Mouse (Mus musculus) MEL (cell line): Measurements from ENCODE around the gene Gm9833.

ENCODE experiments used
- CTCF ChIP-seq, 3 experiments: IDR thresholded peaks in 2 of 3; conservative IDR thresholded peaks in 1 of 3; 2 replicates each; pipeline ENCODE4 v1.5.1; 2011 to 2012; ENCODE audit warnings: low read length in 3 of 3, low read depth in 2 of 3, mild to moderate bottlenecking in 2 of 3, improper control_type of control experiment in 1 of 3, inconsistent platforms in 1 of 3, mixed read lengths in 1 of 3, moderate library complexity in 1 of 3; ENCODE audit not compliant: control insufficient read depth in 1 of 3, insufficient read depth in 1 of 3, poor library complexity in 1 of 3, severe bottlenecking in 1 of 3
- ELF1 ChIP-seq: IDR thresholded peaks from 2 replicates; pipeline ENCODE4 v1.6.1; 2014; ENCODE audit warnings: low read depth, mild to moderate bottlenecking, inconsistent platforms, low read length, improper control_type of control experiment, moderate library complexity
- EP300 ChIP-seq, 2 experiments: IDR thresholded peaks; 2 replicates each; pipeline ENCODE4 v1.6.1; 2011; ENCODE audit warnings: improper control_type of control experiment in 2 of 2, low read length in 2 of 2, low read depth in 1 of 2, mild to moderate bottlenecking in 1 of 2
- HCFC1 ChIP-seq: IDR thresholded peaks from 2 replicates; pipeline ENCODE4 v1.6.1; 2012; ENCODE audit warnings: low read depth, mild to moderate bottlenecking, inconsistent platforms, low read length, improper control_type of control experiment, moderate library complexity
- NELFE ChIP-seq: IDR thresholded peaks from 2 replicates; pipeline ENCODE4 v1.6.1; 2011; ENCODE audit warnings: low read depth, low read length, improper control_type of control experiment
- NRF1 ChIP-seq: IDR thresholded peaks from 2 replicates; pipeline ENCODE4 v1.6.1; 2014; ENCODE audit warnings: low read depth, mild to moderate bottlenecking, inconsistent platforms, low read length, improper control_type of control experiment, moderate library complexity; ENCODE audit not compliant: poor library complexity, insufficient read depth, severe bottlenecking
- POLR2A ChIP-seq, 2 experiments: IDR thresholded peaks; 2 replicates each; pipeline ENCODE4 v1.6.1; 2011 to 2012; ENCODE audit warnings: low read length in 2 of 2, mild to moderate bottlenecking in 2 of 2, control low read depth in 1 of 2, improper control_type of control experiment in 1 of 2, low read depth in 1 of 2, moderate library complexity in 1 of 2; ENCODE audit not compliant: control insufficient read depth in 1 of 2, insufficient read depth in 1 of 2, poor library complexity in 1 of 2
- POLR2AphosphoS2 ChIP-seq: IDR thresholded peaks from 2 replicates; pipeline ENCODE4 v1.6.1; 2011; ENCODE audit warnings: low read length, improper control_type of control experiment
- RAD21 ChIP-seq: IDR thresholded peaks from 2 replicates; pipeline ENCODE4 v1.6.1; 2011; ENCODE audit warnings: mild to moderate bottlenecking, low read depth, low read length, improper control_type of control experiment
- USF1 ChIP-seq: IDR thresholded peaks from 2 replicates; pipeline ENCODE4 v1.6.1; 2014; ENCODE audit warnings: low read depth, mild to moderate bottlenecking, inconsistent platforms, low read length, improper control_type of control experiment, moderate library complexity
- ZC3H11A ChIP-seq: IDR thresholded peaks from 2 replicates; pipeline ENCODE4 v1.6.1; 2012; ENCODE audit warnings: low read depth, mild to moderate bottlenecking, inconsistent platforms, low read length, improper control_type of control experiment

DNA sequence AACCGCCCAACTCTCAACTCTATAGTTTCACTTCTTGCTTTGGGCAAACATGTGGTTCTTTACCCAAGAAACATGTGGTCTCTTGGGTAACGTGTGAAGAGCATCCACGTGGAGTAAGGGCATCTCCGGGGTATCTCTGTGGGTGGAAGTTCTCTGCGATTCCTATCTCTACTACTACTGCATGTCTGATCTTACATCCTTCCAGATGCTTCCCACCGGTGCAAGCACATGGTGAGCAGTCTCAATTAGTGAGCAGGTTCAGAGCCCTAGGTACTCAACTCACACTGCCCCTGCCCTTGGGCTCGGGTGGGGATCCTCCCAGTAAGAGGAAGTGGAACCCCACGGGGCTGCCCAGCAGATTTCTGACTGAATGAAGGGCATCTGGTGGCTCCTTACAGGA, 399 bp upstream of the Gm9833 start:
- TF ChIP-seq CTCF (IDR thresholded peaks at IDR 0.05 in 2 of 3, conservative IDR thresholded peaks at IDR 0.05 in 1 of 3; ENCODE audit: control insufficient read depth in 1 of 3, insufficient read depth in 1 of 3, low read depth in 2 of 3, low read length in 3 of 3, poor library complexity in 1 of 3, severe bottlenecking in 1 of 3), result no peak
- TF ChIP-seq EP300 (IDR thresholded peaks at IDR 0.05; ENCODE audit: low read depth in 1 of 2, low read length in 2 of 2), result no peak
- no peak for TF ChIP-seq POLR2A (IDR thresholded peaks at IDR 0.05; ENCODE audit: control insufficient read depth in 1 of 2, insufficient read depth in 1 of 2, low read depth in 1 of 2, low read length in 2 of 2, poor library complexity in 1 of 2)
- no peak for TF ChIP-seq RAD21
- no peak for TF ChIP-seq NELFE
- TF ChIP-seq USF1, result no peak
- no peak for TF ChIP-seq ELF1
- TF ChIP-seq NRF1, result no peak
- TF ChIP-seq ZC3H11A, result no peak
- TF ChIP-seq HCFC1, result no peak
- TF ChIP-seq POLR2AphosphoS2, result no peak
